Mouse (Mus musculus) forebrain, embryonic 11.5 days (tissue): ENCODE data around the gene Zfp874b. TPM values are rescaled to one million over a fixed set of nuclear protein-coding genes. Genes with fewer than 3 reads are reported as not detected.

Source experiments
- ATAC-seq: fragments of 200-750 bp; cut with Nextera tagmentation; replicated peaks from 2 replicates; pipeline ENCODE4 v1.8.0; 2017; ENCODE audit warnings: moderate TSS enrichment; ENCODE audit not compliant: low FRiP score
- DNase-seq: peaks from one replicate; pipeline ENCODE4 v3.0.0-alpha.2; 2017; ENCODE audit warnings: low spot score
- H3K27ac ChIP-seq: fragments of 300-500 bp; sonication (generic); 2 replicates; pipeline ENCODE4 v1.5.1; 2014; ENCODE audit warnings: low read depth, low read length
- H3K27me3 ChIP-seq: fragments of 300-500 bp; sonication (generic); 2 replicates; pipeline ENCODE4 v1.6.1; 2014; ENCODE audit warnings: mild to moderate bottlenecking, low read length, mixed read lengths; ENCODE audit not compliant: control insufficient read depth, insufficient read depth
- H3K36me3 ChIP-seq: fragments of 300-500 bp; sonication (generic); 2 replicates; pipeline ENCODE4 v1.6.1; 2014; ENCODE audit warnings: mild to moderate bottlenecking, low read length, moderate library complexity, mixed read lengths; ENCODE audit not compliant: control insufficient read depth, insufficient read depth
- H3K4me1 ChIP-seq: fragments of 300-500 bp; sonication (generic); replicated peaks from 2 replicates; pipeline ENCODE4 v1.6.1; 2014; ENCODE audit warnings: low read length, mixed read lengths; ENCODE audit not compliant: control insufficient read depth, insufficient read depth
- H3K4me2 ChIP-seq: fragments of 300-500 bp; sonication (generic); 2 replicates; pipeline ENCODE4 v1.6.1; 2014; ENCODE audit warnings: low read depth, mild to moderate bottlenecking, low read length, moderate library complexity, mixed read lengths; ENCODE audit not compliant: severe bottlenecking
- H3K4me3 ChIP-seq: fragments of 300-500 bp; sonication (generic); 2 replicates; pipeline ENCODE4 v1.5.1; 2014; ENCODE audit warnings: low read depth, low read length
- H3K9ac ChIP-seq: fragments of 300-500 bp; sonication (generic); 2 replicates; pipeline ENCODE4 v1.6.1; 2014; ENCODE audit warnings: low read length
- H3K9me3 ChIP-seq: fragments of 300-500 bp; sonication (generic); 2 replicates; pipeline ENCODE4 v1.6.1; 2016; ENCODE audit warnings: low read length, mixed read lengths; ENCODE audit not compliant: control insufficient read depth
- WGBS: fragments of 180-500 bp; shearing (Covaris S2); extraction: QIAGEN DNeasy Blood & Tissue Kit; methylation state at CpG from one replicate; pipeline ENCODE4 v1.1.7; 2014; 5-methylcytosine and 5-hydroxymethylcytosine counted together
- polyA plus RNA-seq: library from polyadenylated mRNA; unstranded; fragments of >200 nt; fragmentation: Nextera tagmentation; extraction: Ambion mirVana; gene quantifications from 2 replicates; pipeline ENCODE4 v1.2.1, GENCODE M21; 2014

Gene Zfp874b
- 0.79 and 0.84 TPM in 2 replicates for polyA plus RNA-seq

GRCm38 (mm10) chr13:67483625-67484423, at the start of gene Zfp874b:
Gene Zfp874b, minus strand, starts transcription at chr13:67484258.
- no peaks in the 10 kb centered on the region for H3K4me1 ChIP-seq
- H3K9ac ChIP-seq = peak within 1 kb of the TSS; percentile 53
- H3K4me3 ChIP-seq = peak within 1 kb of the TSS; percentile 46
- DNase-seq (peak; percentile 82), ATAC-seq (peak; percentile 91)
- H3K9me3 ChIP-seq = no peaks in the 10 kb centered on the region
- no peaks in the 10 kb centered on the region; the same call in 1 of the 2 replicates for H3K36me3 ChIP-seq
- WGBS = 7% methylated on average over 20 of the region's 20 CpGs
- no peak within 1 kb of the TSS for H3K27ac ChIP-seq
- H3K4me2 ChIP-seq = peak within 1 kb of the TSS; percentile 65
- no peaks in the 10 kb centered on the region for H3K27me3 ChIP-seq

- H3K27ac ChIP-seq = no peak overlapping the region
- ATAC-seq (no peak), DNase-seq (no peak)
- no peak overlapping the region for H3K4me2 ChIP-seq
- 72% methylated on average over 3 of the region's 3 CpGs for WGBS
- no peak overlapping the region for H3K9ac ChIP-seq
- no peaks in the 10 kb centered on the region for H3K27me3 ChIP-seq
- no peaks in the 10 kb centered on the region for H3K4me1 ChIP-seq
- H3K9me3 ChIP-seq = no peaks in the 10 kb centered on the region
- no peaks in the 10 kb centered on the region for H3K36me3 ChIP-seq
- H3K4me3 ChIP-seq = no peak overlapping the region
Measured at GRCm38 (mm10) chr13:67527049-67527730, 43.1 kb upstream of the Zfp874b start.

GRCm38 (mm10) chr13:67525753-67526410, 41.8 kb upstream of the Zfp874b start, which contains the start of the genes Gm26965 and Zfp87:
Gene Gm26965, minus strand, starts transcription at chr13:67526151.
Gene Zfp87, minus strand, starts transcription at chr13:67526177.
- Histone ChIP-seq H3K9ac (peak within 1 kb of the TSS; percentile 77), H3K36me3 (no peaks in the 10 kb centered on the region), H3K9me3 (no peaks in the 10 kb centered on the region), H3K27ac (peak within 1 kb of the TSS; percentile 46; the same call in 1 of the 2 replicates), H3K27me3 (no peaks in the 10 kb centered on the region), H3K4me3 (peak within 1 kb of the TSS; percentile 87), H3K4me1 (no peaks in the 10 kb centered on the region), H3K4me2 (peak within 1 kb of the TSS; percentile 76)
- ATAC-seq (peak; percentile 99), DNase-seq (peak; percentile 93)
- WGBS = under 1% methylated on average over 27 of the region's 27 CpGs

- 72% methylated on average over 1 of the region's 1 CpGs for WGBS
- DNase-seq (no peak), ATAC-seq (peak; percentile 41)
- H3K4me2 ChIP-seq = no peak overlapping the region
- no peak overlapping the region for H3K27ac ChIP-seq
- H3K9me3 ChIP-seq = no peaks in the 10 kb centered on the region
- peaks cover 4% of the 10 kb centered on the region; the same call in 1 of the 2 replicates for H3K4me1 ChIP-seq
- H3K9ac ChIP-seq = no peak overlapping the region
- H3K4me3 ChIP-seq = no peak overlapping the region
- no peaks in the 10 kb centered on the region for H3K27me3 ChIP-seq
- H3K36me3 ChIP-seq = no peaks in the 10 kb centered on the region
Measured at GRCm38 (mm10) chr13:67500908-67501307, 16.9 kb upstream of the Zfp874b start.

GRCm38 (mm10) chr13:67500084-67500719, 16.1 kb upstream of the Zfp874b start, which contains the start of gene Zfp58:
Gene Zfp58, minus strand, starts transcription at chr13:67500555.
- DNase-seq = peak; percentile 80
- Histone ChIP-seq H3K4me2 (peak within 1 kb of the TSS; percentile 66), H3K36me3 (no peaks in the 10 kb centered on the region), H3K9me3 (no peaks in the 10 kb centered on the region), H3K27me3 (no peaks in the 10 kb centered on the region), H3K4me3 (peak within 1 kb of the TSS; percentile 52), H3K4me1 (peaks cover 4% of the 10 kb centered on the region; the same call in 1 of the 2 replicates), H3K9ac (peak within 1 kb of the TSS; percentile 60), H3K27ac (no peak within 1 kb of the TSS)
- peak; percentile 97 for ATAC-seq
- WGBS = under 1% methylated on average over 22 of the region's 22 CpGs

- Histone ChIP-seq H3K4me3 (no peak overlapping the region), H3K4me1 (peaks cover 4% of the 10 kb centered on the region; the same call in 1 of the 2 replicates), H3K9ac (no peak overlapping the region), H3K4me2 (no peak overlapping the region), H3K36me3 (peaks cover 16% of the 10 kb centered on the region), H3K27ac (no peak overlapping the region), H3K9me3 (peaks cover 11% of the 10 kb centered on the region; the same call in 1 of the 2 replicates), H3K27me3 (no peaks in the 10 kb centered on the region)
- WGBS = 95% methylated on average over 1 of the region's 1 CpGs
- DNase-seq = no peak
- ATAC-seq = no peak
Measured at GRCm38 (mm10) chr13:67495631-67496030, 11.6 kb upstream of the Zfp874b start.

GRCm38 (mm10) chr13:67484424-67484811, 360 bp upstream of the Zfp874b start:
- no peaks in the 10 kb centered on the region for H3K4me1 ChIP-seq
- H3K36me3 ChIP-seq = peaks cover 3% of the 10 kb centered on the region; the same call in 1 of the 2 replicates
- H3K4me3 ChIP-seq = peak overlapping the region; percentile 46
- ATAC-seq = peak; percentile 69
- 43% methylated on average over 8 of the region's 8 CpGs for WGBS
- peak overlapping the region; percentile 53 for H3K9ac ChIP-seq
- peak overlapping the region; percentile 65 for H3K4me2 ChIP-seq
- DNase-seq = no peak
- no peak overlapping the region for H3K27ac ChIP-seq
- H3K9me3 ChIP-seq = no peaks in the 10 kb centered on the region
- no peaks in the 10 kb centered on the region for H3K27me3 ChIP-seq

GRCm38 (mm10) chr13:67481528-67481927, 2.5 kb downstream of the Zfp874b start:
- Histone ChIP-seq H3K27ac (no peak overlapping the region), H3K9ac (no peak overlapping the region), H3K27me3 (no peaks in the 10 kb centered on the region), H3K4me1 (no peaks in the 10 kb centered on the region), H3K36me3 (no peaks in the 10 kb centered on the region), H3K4me2 (no peak overlapping the region), H3K4me3 (no peak overlapping the region), H3K9me3 (no peaks in the 10 kb centered on the region)
- no peak for DNase-seq
- no peak for ATAC-seq
- 67% methylated on average over 4 of the region's 4 CpGs for WGBS
